Comparison of ENCODE assay signal across 22 mouse cellular contexts in genomic region chr3:134895831-134896230, GRCm38 (mm10).
A peak's percentile ranks its signal among the peaks of the same experiment; 100 is the strongest.
DNase-seq lines count a peak whose midpoint lies in the region; ATAC-seq and TF ChIP-seq lines count a peak whose summit lies in the region.
"Had no signal": no experiment of that assay in that cellular context is flagged by ENCODE, and none has a peak within 500 bp of the region (broad histone marks: within the 10 kb centered on the region; RNA-seq: fewer than 3 reads in every experiment).

No protein-coding gene starts in this region.

- TF ChIP-seq EP300 in CH12.LX (IDR thresholded peaks at IDR 0.05; ENCODE audit: low read length) = no peak

- no peak overlapping the region for H3K4me3 ChIP-seq in CH12.LX (replicated peaks in 1 of 3; ENCODE audit: low read depth in 2 of 3, low read length in 2 of 3, poor library complexity in 1 of 3)
- no peak overlapping the region for H3K4me3 ChIP-seq in ES-E14 (ENCODE audit: insufficient read depth in 1 of 2, low read depth in 1 of 2, low read length in 2 of 2, poor library complexity in 1 of 2, severe bottlenecking in 1 of 2)

- no peak overlapping the region for H3K9ac ChIP-seq in CH12.LX (ENCODE audit: insufficient read depth, low read depth)
- H3K9ac ChIP-seq in ES-E14 (ENCODE audit: insufficient read depth, low read depth, low read length, poor library complexity, severe bottlenecking) = no peak overlapping the region

- intact Hi-C loops in heart, postnatal 14 days (cut with DNase I) = no loop called here

- no peaks in the 10 kb centered on the region for H3K79me2 ChIP-seq in CH12.LX (replicated peaks; ENCODE audit: control insufficient read depth, extremely low read depth, insufficient read depth, poor library complexity, severe bottlenecking)

- H3K9me3 ChIP-seq in CH12.LX (replicated peaks; ENCODE audit: low read length) = peaks cover 3% of the 10 kb centered on the region
- H3K9me3 ChIP-seq in ES-E14 (ENCODE audit: control insufficient read depth, insufficient read depth, low read depth, low read length) = no peaks in the 10 kb centered on the region
- H3K9me3 ChIP-seq: G1E had no signal

- H3K36me3 ChIP-seq in CH12.LX (replicated peaks in 1 of 2; ENCODE audit: control insufficient read depth in 1 of 2, insufficient read depth in 1 of 2, low read length in 1 of 2) = no peaks in the 10 kb centered on the region
- no peaks in the 10 kb centered on the region for H3K36me3 ChIP-seq in ES-E14 (ENCODE audit: control insufficient read depth, insufficient read depth, low read length, poor library complexity, severe bottlenecking)
- H3K36me3 ChIP-seq: G1E had no signal

- no peaks in the 10 kb centered on the region for H3K27me3 ChIP-seq in CH12.LX (replicated peaks)
- H3K27me3 ChIP-seq: Patski had no signal

- ATAC-seq in megakaryocyte progenitor cell, adult 5-6 weeks (replicated peaks; ENCODE audit: poor library complexity) = no peak
- ATAC-seq: activated CD4-positive, CD25-positive, alpha-beta regulatory T cell, adult 4 months; CD4-positive, CD25-positive, alpha-beta regulatory T cell, adult 4 months; Patski had no signal

- in situ Hi-C loops in CH12.LX (cut with MboI; ENCODE audit: low pct_ligation_motif_present, low pct_unique_long_range_greater_than_20kb, low sequenced_read_pairs) (no loop called here), ES-E14 (cut with MboI; ENCODE audit: low sequenced_read_pairs in 2 of 2, unreplicated experiment in 2 of 2) (no loop called here)

- TF ChIP-seq RAD21 in CH12.LX (IDR thresholded peaks at IDR 0.05; ENCODE audit: low read depth, low read length) = no peak

- DNase-seq in heart, adult 11 months = peak; percentile 66
- DNase-seq in heart, postnatal 14 days = no peak
- DNase-seq in CH12.LX (ENCODE audit: extremely low read depth) (no peak), ES-E14 (ENCODE audit: low read depth, low spot score) (no peak)
- no peak for DNase-seq in adrenal gland, postnatal 25 days
- DNase-seq: adrenal gland, adult 2 months; adrenal gland, adult 8-10 months; adrenal gland, postnatal 10 days; adrenal gland, postnatal 14 days; adrenal gland, postnatal 36 days; B cell, adult 2 months; cerebellum, adult 11 months; cerebellum, adult 11-12 months; cerebellum, adult 18-20 months; cerebellum, adult 2 months; cerebellum, adult 8-10 months; cerebellum, adult 9-10 months had no signal

- dilution Hi-C loops in CH12.LX (cut with MboI; ENCODE audit: extremely low pct_ligation_motif_present, extremely low pct_unique_long_range_greater_than_20kb, low sequenced_read_pairs) = no loop called here

- no peak overlapping the region for H3K4me2 ChIP-seq in CH12.LX (ENCODE audit: insufficient read depth, low read depth, poor library complexity, severe bottlenecking)

- H3K27ac ChIP-seq in CH12.LX (ENCODE audit: insufficient read depth, low read depth) (no peak overlapping the region), ES-E14 (ENCODE audit: insufficient read depth, low read depth, low read length, poor library complexity, severe bottlenecking) (no peak overlapping the region)

- no peak for TF ChIP-seq POLR2A in CH12.LX (IDR thresholded peaks at IDR 0.05; ENCODE audit: low read depth, low read length)

- TF ChIP-seq CTCF in CH12.LX (conservative IDR thresholded peaks at IDR 0.05 in 1 of 2, IDR thresholded peaks at IDR 0.05 in 1 of 2; ENCODE audit: low read depth in 2 of 2, low read length in 2 of 2) = no peak

- H3K4me1 ChIP-seq in CH12.LX (ENCODE audit: control insufficient read depth in 1 of 2, insufficient read depth in 2 of 2) (no peaks in the 10 kb centered on the region), ES-E14 (ENCODE audit: control insufficient read depth in 2 of 2, insufficient read depth in 2 of 2, low read length in 2 of 2, poor library complexity in 1 of 2) (no peaks in the 10 kb centered on the region)

TF ChIP-seq in CH12.LX, 34 proteins besides CTCF, POLR2A, EP300 and RAD21:
- TF ChIP-seq IRF4 (IDR thresholded peaks at IDR 0.05; ENCODE audit: low read depth, low read length) = no peak
- peak; percentile 71; the same call in 1 of the 2 replicates for TF ChIP-seq MAFK (IDR thresholded peaks at IDR 0.05; ENCODE audit: insufficient replicate concordance, low read length)

TF ChIP-seq in ES-E14, 5 proteins besides CTCF, POLR2A, EP300 and RAD21:
- TF ChIP-seq MAFK (IDR thresholded peaks at IDR 0.05; ENCODE audit: insufficient read depth, low read depth, low read length) = 0 out of 2 replicates have a peak, but pooled peaks have one; percentile 33
- no peak for TF ChIP-seq HCFC1 (IDR thresholded peaks at IDR 0.05; ENCODE audit: borderline replicate concordance, insufficient read depth, low read length)
TF ChIP-seq in ES-E14: peak in this region for 1.
